ENCODE assay signal across 7 mouse cellular contexts in the genomic region with DNA sequence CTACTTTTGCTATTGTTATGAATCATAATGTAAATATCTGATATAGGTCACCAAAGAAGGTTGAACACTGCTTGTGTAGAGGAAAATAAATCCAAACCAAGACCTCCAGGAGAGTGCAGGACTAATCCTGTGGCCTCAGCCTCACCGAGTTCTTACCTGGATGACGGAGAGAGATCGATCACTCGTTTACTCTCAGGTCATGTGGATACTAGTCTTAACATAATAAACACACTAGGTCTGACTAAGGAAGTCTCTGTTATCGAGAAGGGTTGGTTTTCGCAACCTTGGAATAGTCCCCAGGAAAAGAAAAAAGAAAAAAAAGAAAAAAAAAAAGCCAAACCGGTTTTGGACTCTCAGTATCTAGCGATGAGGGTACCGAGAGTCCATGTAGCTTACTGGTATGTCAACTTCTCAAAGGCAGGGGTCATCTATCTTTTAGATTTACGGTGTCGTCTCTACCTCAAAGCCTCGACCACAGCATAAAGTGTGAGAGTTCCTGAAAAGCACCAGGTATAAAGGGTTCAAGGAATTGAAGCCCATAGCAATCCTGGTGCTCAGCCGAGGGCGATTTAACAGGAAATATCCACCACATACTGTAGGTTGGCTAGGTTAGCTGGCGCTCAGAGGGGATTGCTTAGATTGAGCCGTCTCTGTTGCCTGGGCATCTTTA. TPM values are rescaled to one million over a fixed set of nuclear protein-coding genes. Genes with fewer than 3 reads are reported as not detected.
DNase-seq lines count a peak whose midpoint lies in the region; ATAC-seq and TF ChIP-seq lines count a peak whose summit lies in the region.

No protein-coding gene starts in this region.

- ATAC-seq in forebrain, embryonic 12.5 days (ENCODE audit: low FRiP score) = peak; percentile 71; the same call in 1 of the 2 replicates
- ATAC-seq in liver, embryonic 11.5 days (replicated peaks; ENCODE audit: low FRiP score) = peak; percentile 55; the same call in 1 of the 2 replicates
- ATAC-seq in stomach, embryonic 16.5 days (ENCODE audit: insufficient read depth, low FRiP score) = peak; percentile 29; the same call in 1 of the 2 replicates

- DNase-seq in spleen, adult 2 months (ENCODE audit: low read depth in 1 of 2, low spot score in 2 of 2) = peak in 1 of 2 experiments; percentile 0
- DNase-seq in spleen, adult 12 weeks (ENCODE audit: low spot score) = no peak
- DNase-seq in liver, embryonic 11.5 days (ENCODE audit: low spot score) = no peak
- DNase-seq in adrenal gland, postnatal 4 days (ENCODE audit: low spot score in 2 of 2) = no peak
- no peak for DNase-seq in right cerebral cortex, adult 18-20 months

- H3K4me1 ChIP-seq in spleen, adult 2 months (ENCODE audit: control insufficient read depth, insufficient read depth, insufficient read length) = peaks cover 6% of the 10 kb centered on the region; the same call in 1 of the 2 replicates
- peaks cover 10% of the 10 kb centered on the region for H3K4me1 ChIP-seq in forebrain, embryonic 12.5 days
- peaks cover 3% of the 10 kb centered on the region for H3K4me1 ChIP-seq in liver, embryonic 11.5 days (replicated peaks; ENCODE audit: control insufficient read depth, insufficient read depth, low read length)
- peaks cover 14% of the 10 kb centered on the region for H3K4me1 ChIP-seq in stomach, embryonic 16.5 days (ENCODE audit: control insufficient read depth, insufficient read depth, low read length)

- peak overlapping the region; percentile 58 for H3K4me2 ChIP-seq in forebrain, embryonic 12.5 days
- H3K4me2 ChIP-seq in liver, embryonic 11.5 days = peak overlapping the region; percentile 68
- peak overlapping the region; percentile 56 for H3K4me2 ChIP-seq in stomach, embryonic 16.5 days (ENCODE audit: low read depth, low read length)

- H3K4me3 ChIP-seq in spleen, adult 2 months (ENCODE audit: extremely low read depth, insufficient read depth, insufficient read length) = peak overlapping the region; percentile 64
- peak overlapping the region; percentile 40 for H3K4me3 ChIP-seq in forebrain, embryonic 12.5 days (replicated peaks)
- peak overlapping the region; percentile 40 for H3K4me3 ChIP-seq in liver, embryonic 11.5 days (ENCODE audit: low read depth, low read length)
- peak overlapping the region; percentile 42 for H3K4me3 ChIP-seq in stomach, embryonic 16.5 days (replicated peaks; ENCODE audit: low read length)

- WGBS in spleen, adult 2 months = 35% methylated on average over 16 of the region's 16 CpGs
- WGBS in forebrain, embryonic 12.5 days = 51% methylated on average over 16 of the region's 16 CpGs
- 42% methylated on average over 16 of the region's 16 CpGs for WGBS in liver, embryonic 11.5 days
- WGBS in stomach, embryonic 16.5 days = 17% methylated on average over 16 of the region's 16 CpGs

- TF ChIP-seq CTCF in spleen, adult 2 months (IDR thresholded peaks at IDR 0.05; ENCODE audit: extremely low read depth, insufficient read depth, insufficient read length, insufficient replicate concordance) = no peak

- H3K9ac ChIP-seq in forebrain, embryonic 12.5 days = peak overlapping the region; percentile 51; the same call in 1 of the 2 replicates
- H3K9ac ChIP-seq in liver, embryonic 11.5 days (ENCODE audit: low read depth, low read length) = 0 out of 2 replicates have a peak overlapping the region, but pooled peaks have one; percentile 41
- peak overlapping the region; percentile 67 for H3K9ac ChIP-seq in stomach, embryonic 16.5 days (ENCODE audit: low read length)

- H3K27ac ChIP-seq in spleen, adult 2 months (ENCODE audit: insufficient read depth, low read length) = 0 out of 2 replicates have a peak overlapping the region, but pooled peaks have one; percentile 26
- H3K27ac ChIP-seq in forebrain, embryonic 12.5 days = 0 out of 2 replicates have a peak overlapping the region, but pooled peaks have one; percentile 36
- 0 out of 2 replicates have a peak overlapping the region, but pooled peaks have one; percentile 4 for H3K27ac ChIP-seq in liver, embryonic 11.5 days (ENCODE audit: low read depth, low read length)
- H3K27ac ChIP-seq in stomach, embryonic 16.5 days (ENCODE audit: low read length) = peak overlapping the region; percentile 95

- no peak for TF ChIP-seq POLR2A in spleen, adult 2 months (IDR thresholded peaks at IDR 0.05; ENCODE audit: low read depth, low read length)

- H3K36me3 ChIP-seq in spleen, adult 2 months (ENCODE audit: control insufficient read depth, insufficient read depth, low read length) = no peaks in the 10 kb centered on the region
- H3K36me3 ChIP-seq in forebrain, embryonic 12.5 days (replicated peaks) = no peaks in the 10 kb centered on the region
- no peaks in the 10 kb centered on the region for H3K36me3 ChIP-seq in liver, embryonic 11.5 days (ENCODE audit: control insufficient read depth, insufficient read depth, low read length)
- no peaks in the 10 kb centered on the region for H3K36me3 ChIP-seq in stomach, embryonic 16.5 days (ENCODE audit: control insufficient read depth, insufficient read depth, low read length)

- H3K27me3 ChIP-seq in spleen, adult 2 months (ENCODE audit: control insufficient read depth, insufficient read depth, low read length) = no peaks in the 10 kb centered on the region
- H3K27me3 ChIP-seq in forebrain, embryonic 12.5 days = no peaks in the 10 kb centered on the region
- no peaks in the 10 kb centered on the region for H3K27me3 ChIP-seq in liver, embryonic 11.5 days (replicated peaks; ENCODE audit: control insufficient read depth, insufficient read depth, low read length)
- no peaks in the 10 kb centered on the region for H3K27me3 ChIP-seq in stomach, embryonic 16.5 days (ENCODE audit: control insufficient read depth, insufficient read depth, low read length)

- H3K9me3 ChIP-seq in forebrain, embryonic 12.5 days = no peaks in the 10 kb centered on the region
- H3K9me3 ChIP-seq in liver, embryonic 11.5 days (ENCODE audit: control insufficient read depth, low read length) = no peaks in the 10 kb centered on the region
- no peaks in the 10 kb centered on the region for H3K9me3 ChIP-seq in stomach, embryonic 16.5 days (replicated peaks; ENCODE audit: control insufficient read depth, low read length)

RNA-seq across cellular contexts. Expression of gene Fggy, which starts 0.5 kb away (rescaled TPM):
- 1.5 and 2.7 TPM in 2 replicates for polyA plus RNA-seq in spleen, adult 2 months (2012; rRNA removed)
- polyA plus RNA-seq in forebrain, embryonic 12.5 days (2016; fragmentation: Nextera tagmentation; extraction: Ambion mirVana) = 6.4 and 7.7 TPM in 2 replicates
- polyA plus RNA-seq in liver, embryonic 11.5 days (2014; fragmentation: Nextera tagmentation; extraction: Ambion mirVana) = 7.9 and 10.6 TPM in 2 replicates
- polyA plus RNA-seq in stomach, embryonic 16.5 days (2015; fragmentation: Nextera tagmentation; extraction: Ambion mirVana) = 8.6 and 11.7 TPM in 2 replicates
- total RNA-seq in adrenal gland, postnatal 4 days (2021) = 10 to 100 TPM; 48.2 to 60.9 TPM

Comparison
In these comparisons a context has a peak if more than half of its experiments do, and no peak if none do; other contexts are left out.
1. H3K27ac ChIP-seq: peak in every context shown above with its lines; median percentile 95 in stomach, embryonic 16.5 days; 36 in forebrain, embryonic 12.5 days; 26 in spleen, adult 2 months; 4 in liver, embryonic 11.5 days.